Mouse (Mus musculus) kidney, adult 2 months (tissue): ENCODE measurements around the gene Cxcl2. TPM values are rescaled to one million over a fixed set of nuclear protein-coding genes. Genes with fewer than 3 reads are reported as not detected.

ENCODE experiments used
- DNase-seq: peaks from one replicate; pipeline ENCODE4 v3.0.0; 2021
- H3K27ac ChIP-seq: fragments of 200-500 bp; 2 replicates; pipeline ENCODE4 v1.5.1; 2012; ENCODE audit warnings: low read depth, low read length, control low read depth, inconsistent platforms; ENCODE audit not compliant: insufficient read depth
- H3K27me3 ChIP-seq: fragments of 200-500 bp; replicated peaks from 2 replicates; pipeline ENCODE4 v1.6.1; 2012; ENCODE audit warnings: mild to moderate bottlenecking, moderate library complexity, low read length, inconsistent platforms; ENCODE audit not compliant: control insufficient read depth, insufficient read depth
- H3K36me3 ChIP-seq: fragments of 200-500 bp; 2 replicates; pipeline ENCODE4 v1.6.1; 2012; ENCODE audit warnings: mild to moderate bottlenecking, moderate library complexity, low read length, inconsistent platforms; ENCODE audit not compliant: control insufficient read depth, insufficient read depth
- H3K4me1 ChIP-seq: fragments of 200-500 bp; 2 replicates; pipeline ENCODE4 v1.6.1; 2011; ENCODE audit warnings: low read length; ENCODE audit not compliant: control insufficient read depth, insufficient read depth
- H3K4me3 ChIP-seq: fragments of 200-500 bp; 2 replicates; pipeline ENCODE4 v1.5.1; 2011; ENCODE audit warnings: mild to moderate bottlenecking, low read depth, low read length, control low read depth; ENCODE audit not compliant: insufficient read depth
- CTCF ChIP-seq: fragments of 200-500 bp; conservative IDR thresholded peaks from 2 replicates; pipeline ENCODE4 v1.5.1; 2011; ENCODE audit warnings: low read depth, mild to moderate bottlenecking, control low read depth, low read length, moderate library complexity, mixed read lengths; ENCODE audit not compliant: insufficient read depth, insufficient read length
- POLR2A ChIP-seq: fragments of 200-500 bp; IDR thresholded peaks from one replicate; pipeline ENCODE4 v1.6.1; 2011; ENCODE audit warnings: low read depth, low read length, control low read depth
- WGBS: fragments of 180-500 bp; shearing (Covaris S2); methylation state at CpG from one replicate; pipeline ENCODE4 v1.1.7; 2018; 5-methylcytosine and 5-hydroxymethylcytosine counted together
- polyA plus RNA-seq: library from polyadenylated mRNA; depleted of rRNA; stranded (reverse); fragments of >200 nt; gene quantifications from 2 replicates; pipeline ENCODE4 v1.2.3, GENCODE M21; 2012

Gene Cxcl2
- polyA plus RNA-seq, 1 experiment, result 0.42 TPM

- 76% methylated on average over 3 of the region's 3 CpGs for WGBS
These were observed 6.2 kb upstream of the Cxcl2 start for GRCm38 (mm10) chr5:90897429-90897828.

GRCm38 (mm10) chr5:90899308-90899707 lies 4.4 kb upstream of the Cxcl2 start:
- H3K4me3 ChIP-seq, result no peak overlapping the region
- H3K36me3 ChIP-seq, result no peaks in the 10 kb centered on the region
- H3K27ac ChIP-seq, result no peak overlapping the region
- DNase-seq, result no peak
- no peaks in the 10 kb centered on the region for H3K4me1 ChIP-seq
- WGBS, result 77% methylated on average over 5 of the region's 5 CpGs
- TF ChIP-seq CTCF, result no peak
- no peak for TF ChIP-seq POLR2A
- H3K27me3 ChIP-seq, result no peaks in the 10 kb centered on the region

More at GRCm38 (mm10) chr5:90897429-90897828, 6.2 kb upstream of the Cxcl2 start:
- no peak overlapping the region for H3K4me3 ChIP-seq
- DNase-seq, result no peak
- H3K27me3 ChIP-seq, result no peaks in the 10 kb centered on the region
- H3K36me3 ChIP-seq, result no peaks in the 10 kb centered on the region
- no peak overlapping the region for H3K27ac ChIP-seq
- TF ChIP-seq POLR2A, result no peak
- no peak for TF ChIP-seq CTCF
- no peaks in the 10 kb centered on the region for H3K4me1 ChIP-seq

GRCm38 (mm10) chr5:90900147-90900546 lies 3.5 kb upstream of the Cxcl2 start:
- Histone ChIP-seq H3K27ac (no peak overlapping the region), H3K4me3 (no peak overlapping the region), H3K36me3 (no peaks in the 10 kb centered on the region), H3K27me3 (no peaks in the 10 kb centered on the region), H3K4me1 (no peaks in the 10 kb centered on the region)
- TF ChIP-seq POLR2A (no peak), CTCF (no peak)
- peak; percentile 76 for DNase-seq
- whole genome bisulfite sequencing, result 43% methylated on average over 7 of the region's 7 CpGs

- DNase-seq, result no peak
These were observed 3.0 kb upstream of the Cxcl2 start for GRCm38 (mm10) chr5:90900688-90901087.

GRCm38 (mm10) chr5:90902380-90903260 lies 1.1 kb upstream of the Cxcl2 start:
- Histone ChIP-seq H3K36me3 (no peaks in the 10 kb centered on the region), H3K27me3 (no peaks in the 10 kb centered on the region), H3K4me3 (no peak overlapping the region; the same call in 1 of the 2 replicates), H3K27ac (no peak overlapping the region), H3K4me1 (no peaks in the 10 kb centered on the region)
- TF ChIP-seq CTCF (peak; percentile 64), POLR2A (no peak)
- DNase-seq, result no peak
- 11% methylated on average over 10 of the region's 10 CpGs for WGBS

More at GRCm38 (mm10) chr5:90900688-90901087, 3.0 kb upstream of the Cxcl2 start:
- no peak overlapping the region for H3K27ac ChIP-seq
- H3K36me3 ChIP-seq, result no peaks in the 10 kb centered on the region
- no peaks in the 10 kb centered on the region for H3K27me3 ChIP-seq
- no peak overlapping the region for H3K4me3 ChIP-seq
- WGBS, result 77% methylated on average over 7 of the region's 7 CpGs
- no peak for TF ChIP-seq CTCF
- no peak for TF ChIP-seq POLR2A
- H3K4me1 ChIP-seq, result no peaks in the 10 kb centered on the region

- no peak overlapping the region for H3K4me3 ChIP-seq
- H3K27ac ChIP-seq, result no peak overlapping the region
- H3K27me3 ChIP-seq, result no peaks in the 10 kb centered on the region
- H3K36me3 ChIP-seq, result no peaks in the 10 kb centered on the region
- TF ChIP-seq POLR2A (no peak), CTCF (peak; percentile 93)
- 0% methylated on average over 2 of the region's 2 CpGs for WGBS
- DNase-seq, result peak; percentile 70
- H3K4me1 ChIP-seq, result no peaks in the 10 kb centered on the region
These were observed 5.3 kb downstream of the Cxcl2 start for GRCm38 (mm10) chr5:90908983-90909382.

GRCm38 (mm10) chr5:90919495-90919894 lies 15.8 kb downstream of the Cxcl2 start:
- 79% methylated on average over 2 of the region's 2 CpGs for WGBS
- no peak for DNase-seq
- no peaks in the 10 kb centered on the region for H3K36me3 ChIP-seq
- no peak overlapping the region for H3K27ac ChIP-seq
- H3K27me3 ChIP-seq, result no peaks in the 10 kb centered on the region
- H3K4me1 ChIP-seq, result no peaks in the 10 kb centered on the region
- H3K4me3 ChIP-seq, result no peak overlapping the region
- TF ChIP-seq CTCF (no peak), POLR2A (no peak)
